Mouse (Mus musculus) R1 (cell line): ENCODE results near the gene Ccdc167.

ENCODE experiments used
- DNase-seq: peaks from one replicate; pipeline ENCODE4 v3.0.0-alpha.2; 2018; ENCODE audit warnings: low read depth, low spot score

Gene Ccdc167

DNA sequence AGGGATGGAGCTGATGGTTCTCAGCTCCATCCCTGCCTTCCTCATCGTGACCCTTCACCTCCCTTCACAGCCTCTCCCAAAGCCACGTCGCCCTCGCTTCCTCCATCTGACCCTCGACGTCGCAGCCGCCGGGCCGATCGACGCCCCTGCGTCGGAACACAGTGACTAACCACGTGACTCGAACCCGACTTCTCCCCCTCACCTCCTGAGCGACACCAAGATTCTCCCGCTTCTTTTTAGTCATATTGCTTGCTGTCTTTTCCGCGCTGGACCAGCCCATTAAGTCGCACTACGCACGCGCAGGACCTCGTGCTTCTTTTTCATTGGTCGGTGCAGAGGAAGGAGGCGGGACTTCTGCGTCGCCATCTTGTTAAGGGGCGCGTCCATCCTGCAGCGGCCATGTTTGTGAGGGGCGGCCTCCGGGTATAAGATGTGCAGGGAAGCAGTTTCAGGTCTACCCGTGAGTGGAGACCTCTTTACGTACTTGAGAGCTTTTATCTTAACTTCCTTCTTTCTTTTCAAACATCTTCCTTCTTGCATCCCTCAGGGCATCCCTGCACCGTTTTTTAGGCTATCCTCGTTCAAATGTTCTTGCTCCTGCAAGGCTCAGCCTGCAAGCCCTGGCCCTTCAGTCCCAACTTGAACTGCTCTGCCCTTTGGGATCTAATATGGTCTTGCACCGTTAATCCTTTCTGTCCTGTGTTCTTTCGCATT is at the start of gene Ccdc167:
Ccdc167 (minus strand) TSS at position 313 of the 714 bp plus-strand sequence.
- peak; percentile 98 for DNase-seq

DNA sequence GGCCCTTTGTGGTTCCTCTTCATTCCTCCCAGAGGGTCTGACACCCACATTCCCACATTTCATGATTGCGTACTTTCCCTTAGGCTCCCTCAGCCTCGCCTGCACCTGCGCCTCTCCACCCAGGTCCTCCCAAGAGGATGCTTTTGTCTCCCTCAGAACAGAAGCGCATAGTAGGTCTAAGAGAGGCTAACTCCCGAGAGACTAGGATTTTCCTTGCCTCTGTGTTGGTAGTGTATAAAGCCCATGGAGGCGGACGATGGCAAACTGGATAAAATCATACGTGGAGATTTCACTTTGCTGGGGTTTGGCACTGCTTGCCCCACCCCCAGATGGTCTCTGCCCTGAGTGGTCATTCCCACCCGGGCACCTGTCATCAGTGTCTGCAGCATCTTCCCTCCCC is 48.5 kb upstream of the Ccdc167 start:
- DNase-seq, result no peak

DNA sequence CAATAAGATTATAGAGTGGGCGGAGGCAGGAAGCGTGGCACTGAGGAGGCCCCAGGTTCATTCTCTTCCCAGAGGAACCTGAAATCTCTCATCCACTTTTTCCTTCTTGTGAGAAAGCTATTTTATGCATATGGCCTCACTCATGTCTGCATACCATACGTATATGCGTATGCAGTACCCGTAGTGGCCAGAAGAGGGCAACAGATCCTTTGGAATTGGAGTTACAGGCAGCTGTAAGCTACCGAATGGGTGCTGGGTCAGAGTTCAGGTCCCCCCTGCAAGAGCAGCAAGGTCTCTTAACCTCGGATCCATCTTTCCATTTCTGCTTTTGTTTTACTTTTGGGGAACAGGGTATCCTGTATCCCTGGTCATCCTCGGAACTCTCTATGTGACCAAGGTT is 45.7 kb upstream of the Ccdc167 start:
- DNase-seq, result peak; percentile 93

DNA sequence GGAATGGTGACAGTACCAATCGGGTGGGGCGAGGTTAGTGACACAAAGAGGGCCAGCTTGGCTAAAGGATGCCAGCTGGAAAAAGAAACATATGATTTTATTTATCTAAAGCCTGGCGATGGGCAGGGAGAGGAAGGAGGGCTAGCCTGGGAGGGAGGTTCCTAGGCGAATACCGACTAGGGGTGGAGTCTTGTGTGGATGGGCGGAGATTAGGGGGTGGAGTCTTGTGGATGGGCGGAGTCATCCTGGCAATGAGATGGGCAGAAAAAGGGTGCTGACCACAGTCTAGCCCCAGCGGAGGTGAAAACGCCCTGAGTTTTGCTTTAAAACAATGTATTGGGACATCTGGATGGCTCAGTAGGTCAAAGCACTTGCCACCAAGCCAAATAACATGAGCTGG is 45.1 kb upstream of the Ccdc167 start:
- DNase-seq, result peak; percentile 72

DNA sequence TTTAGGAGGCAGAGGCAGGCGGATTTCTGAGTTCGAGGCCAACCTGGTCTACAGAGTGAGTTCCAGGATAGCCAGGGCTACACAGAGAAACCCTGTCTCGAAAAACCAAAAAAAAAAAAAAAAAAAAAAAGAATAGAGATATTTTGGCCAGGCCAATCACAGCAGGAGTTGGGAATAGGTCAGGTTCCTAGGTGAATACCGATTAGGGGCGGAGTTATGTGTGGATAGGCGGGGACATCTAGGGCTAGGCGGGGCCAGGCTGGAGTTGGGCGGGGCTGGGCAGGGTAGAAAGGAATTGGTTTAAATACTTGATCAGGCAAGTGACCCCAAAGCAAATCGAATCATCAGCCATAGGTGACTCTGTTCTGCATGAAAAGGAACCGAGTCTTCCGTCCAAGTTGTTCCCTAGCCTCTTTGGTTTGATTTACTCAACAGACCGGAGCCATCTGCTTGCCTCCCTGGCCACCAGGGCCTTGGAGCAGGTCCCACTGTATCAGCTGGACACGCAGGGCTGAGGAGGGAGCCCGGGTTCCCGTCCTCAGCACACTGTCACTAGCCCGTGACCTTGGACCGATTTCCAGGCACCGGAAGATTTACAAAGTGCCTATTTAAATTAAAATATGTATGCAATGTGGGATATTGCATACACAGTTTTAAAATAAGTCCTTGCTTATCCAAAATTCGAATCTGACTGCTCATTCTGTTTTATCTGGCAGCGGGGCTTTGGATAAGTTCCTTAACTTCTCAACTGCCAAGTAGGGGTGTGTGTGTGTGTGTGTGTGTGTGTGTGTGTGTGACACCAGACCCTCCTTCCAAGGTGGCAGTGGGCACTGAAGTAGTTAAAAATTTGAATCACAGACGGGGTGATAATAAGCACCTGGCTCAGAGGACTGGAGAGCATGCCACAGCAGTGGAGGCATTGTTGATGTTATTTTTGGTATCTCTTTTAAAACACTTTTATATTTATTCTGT is 43.8 kb upstream of the Ccdc167 start:
- peak; percentile 64 for DNase-seq

DNA sequence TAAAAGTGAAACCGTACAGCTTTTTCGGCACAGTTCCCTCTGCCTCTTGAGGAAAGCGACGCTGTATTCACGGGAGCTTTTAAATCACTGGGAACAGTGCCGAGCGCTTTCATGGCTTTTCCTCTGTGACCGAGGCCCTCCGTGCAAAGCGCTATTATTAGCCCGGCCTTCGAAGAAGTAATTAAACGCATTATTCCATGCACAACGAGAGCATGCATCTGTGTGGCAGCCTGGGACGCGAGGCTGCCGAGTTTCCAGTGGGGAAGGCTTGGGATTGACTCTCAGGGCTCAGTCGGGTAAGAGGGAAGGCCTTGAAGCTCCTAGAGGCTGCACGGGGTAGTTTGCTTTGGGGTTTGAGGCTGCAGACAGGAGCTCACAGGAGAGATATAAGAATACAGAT is 43.1 kb upstream of the Ccdc167 start:
- peak; percentile 46 for DNase-seq

DNA sequence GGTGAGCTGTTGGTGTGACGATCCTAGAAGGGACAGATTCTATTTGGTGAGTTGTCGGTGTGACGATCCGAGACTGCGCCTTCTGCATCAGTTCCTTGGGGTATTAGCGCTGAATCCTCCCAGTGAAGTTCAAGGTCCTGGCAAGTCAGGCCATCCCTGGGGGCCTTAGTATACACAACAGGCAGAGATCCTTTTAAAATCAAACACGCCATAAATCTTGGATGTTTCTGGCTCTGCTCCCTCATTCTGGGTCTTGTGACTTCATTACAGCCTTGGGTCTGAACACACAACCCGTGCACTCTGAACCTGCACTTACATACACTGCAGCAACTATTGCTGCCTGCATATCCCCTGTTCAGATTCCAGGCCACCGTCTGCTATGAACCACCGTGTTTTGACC is 39.5 kb upstream of the Ccdc167 start:
- DNase-seq, result no peak

DNA sequence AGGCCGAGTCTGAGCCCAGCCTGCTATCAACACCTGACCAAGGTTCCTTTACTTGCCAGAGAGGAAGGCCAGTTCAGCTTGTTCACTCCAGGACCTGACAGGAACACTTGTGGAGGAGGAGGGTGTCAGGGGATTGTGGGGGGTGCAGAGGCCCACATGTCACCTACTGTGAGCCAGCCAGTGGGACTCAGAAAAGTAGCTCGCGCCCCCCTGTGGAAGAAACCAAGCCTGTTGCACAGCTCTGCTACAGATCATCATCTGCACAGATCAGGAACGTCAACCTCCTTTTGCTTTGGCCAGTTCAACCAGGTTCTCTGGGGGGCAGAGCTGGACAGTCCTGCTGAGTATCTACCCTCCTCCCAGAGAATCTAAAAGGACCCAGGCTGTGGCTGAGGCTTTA is 37.7 kb upstream of the Ccdc167 start:
- no peak for DNase-seq

DNA sequence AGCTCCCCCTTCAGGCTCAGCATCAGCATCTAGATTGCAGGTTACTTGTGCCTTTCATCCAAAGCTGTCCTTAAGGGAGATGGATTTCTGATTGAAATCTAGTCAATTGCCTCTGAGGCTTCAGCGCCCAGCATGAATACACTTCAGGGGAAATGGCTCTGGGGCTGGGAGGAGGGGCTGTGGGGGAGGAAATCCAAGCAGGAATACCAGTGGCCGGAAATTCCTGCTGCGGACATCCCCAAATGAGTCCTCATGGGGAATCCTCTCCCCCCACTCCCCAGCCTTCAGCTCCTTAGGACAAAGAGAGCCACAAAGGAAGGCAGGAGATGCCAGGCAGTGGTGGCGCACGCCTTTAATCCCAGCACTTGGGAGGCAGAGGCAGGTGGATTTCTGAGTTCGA is 30.6 kb upstream of the Ccdc167 start:
- peak; percentile 96 for DNase-seq

DNA sequence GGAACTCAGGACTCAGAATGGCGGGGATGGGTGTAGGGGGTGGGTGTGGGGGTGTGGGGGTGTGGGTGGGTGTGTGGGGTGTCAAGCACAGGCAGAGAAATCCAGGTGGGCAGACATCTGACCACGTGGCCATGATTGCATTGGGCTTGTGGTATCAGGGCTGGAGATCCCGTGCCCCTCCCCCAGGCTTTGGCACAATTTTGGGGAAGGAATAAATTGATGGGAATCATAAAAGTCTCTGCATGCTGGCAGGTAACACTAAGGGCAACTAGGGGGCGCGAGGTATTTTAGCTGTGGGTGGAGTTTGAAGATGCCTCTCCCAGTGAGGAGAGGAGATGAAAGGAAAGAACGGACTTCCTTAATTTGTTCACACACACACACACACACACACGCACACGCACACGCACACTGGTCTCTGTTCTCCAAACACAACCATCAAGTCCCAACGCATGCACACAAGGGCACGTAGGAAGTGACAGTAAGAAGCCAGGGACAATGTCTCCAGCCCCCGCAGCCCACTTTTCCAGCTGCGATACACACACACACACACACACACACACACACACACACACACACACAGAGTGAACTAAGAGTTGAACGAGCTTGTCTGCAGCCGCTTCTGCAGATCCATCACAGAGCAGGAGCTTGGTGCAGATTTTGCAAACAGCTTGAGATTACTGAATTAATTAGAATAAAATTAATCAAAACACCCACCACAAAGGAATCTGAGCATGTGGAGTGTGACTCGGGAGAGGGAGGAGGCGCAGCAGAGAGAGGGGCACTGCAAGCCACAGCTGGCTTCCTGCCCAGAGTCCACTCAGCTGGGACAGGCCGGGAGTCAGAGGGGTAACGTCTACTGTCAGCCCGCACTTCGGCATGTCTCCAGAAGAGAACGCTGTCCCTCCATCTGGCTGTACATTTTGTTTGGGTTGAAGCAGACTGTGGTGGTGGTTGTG is 21.3 kb upstream of the Ccdc167 start:
- DNase-seq, result no peak

DNA sequence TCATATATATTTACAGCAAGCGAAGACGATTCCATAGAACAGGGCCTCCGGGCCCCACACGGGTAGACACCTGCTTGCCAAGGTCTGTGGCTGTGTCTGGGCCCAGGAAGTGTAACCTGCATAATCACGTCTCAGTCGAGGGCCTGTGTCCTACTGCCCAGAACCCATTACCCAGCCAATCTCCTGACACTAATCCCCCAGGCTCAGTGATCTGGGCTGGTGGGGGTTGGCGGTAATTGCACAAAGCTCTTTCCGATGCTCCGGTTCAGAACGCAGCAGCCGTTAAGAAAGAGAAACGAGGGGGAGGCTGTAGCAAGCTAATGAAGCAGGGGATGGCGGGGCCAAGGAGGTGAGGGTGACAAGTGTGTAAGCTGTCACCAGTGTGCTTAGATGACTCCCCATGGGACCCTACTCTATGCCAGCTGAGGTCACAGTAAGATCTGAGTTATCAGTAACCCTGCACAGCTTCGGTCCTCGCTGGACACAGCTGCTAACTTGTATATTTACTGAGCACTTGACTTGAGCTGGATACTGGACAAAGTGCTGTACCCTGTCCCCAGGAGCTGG is 19.7 kb upstream of the Ccdc167 start:
- no peak for DNase-seq

DNA sequence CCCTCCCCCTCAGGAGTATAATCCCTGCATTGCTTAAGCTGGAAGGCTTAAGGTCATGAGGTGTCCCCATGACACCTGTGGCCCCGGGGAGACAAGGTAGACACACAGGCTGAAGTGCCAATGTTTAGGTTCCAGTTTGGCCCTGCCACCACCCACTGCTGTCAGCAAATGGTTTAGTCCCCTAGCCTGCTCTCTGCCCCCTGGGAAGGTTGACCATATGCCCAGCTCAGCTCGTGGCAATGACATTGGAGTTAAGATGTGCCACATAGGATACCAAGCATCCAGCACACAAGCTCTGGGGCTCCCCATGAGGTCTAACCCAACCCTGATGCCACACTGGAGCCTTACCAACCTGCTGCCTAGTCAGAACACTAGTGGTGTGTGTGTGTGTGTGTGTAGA is 15.7 kb upstream of the Ccdc167 start:
- DNase-seq, result no peak

DNA sequence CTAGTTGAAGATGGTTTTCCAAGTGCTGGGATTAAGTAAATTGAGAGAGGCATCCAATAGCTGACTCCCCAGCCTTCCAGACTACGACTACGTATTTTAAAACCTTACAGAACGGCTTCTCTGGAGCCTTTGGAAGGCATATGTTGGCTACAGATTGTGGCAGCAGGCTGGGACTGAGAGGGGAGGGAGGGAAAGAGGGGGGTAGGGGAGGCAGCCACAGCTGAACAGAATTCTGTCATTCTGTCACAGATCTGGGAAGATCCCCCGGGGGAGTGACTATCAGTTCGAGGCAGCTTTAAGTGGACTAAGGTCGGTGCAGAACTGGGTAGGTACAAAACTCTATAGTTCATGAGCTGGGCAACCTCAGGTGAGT is 15.1 kb upstream of the Ccdc167 start:
- DNase-seq, result no peak

DNA sequence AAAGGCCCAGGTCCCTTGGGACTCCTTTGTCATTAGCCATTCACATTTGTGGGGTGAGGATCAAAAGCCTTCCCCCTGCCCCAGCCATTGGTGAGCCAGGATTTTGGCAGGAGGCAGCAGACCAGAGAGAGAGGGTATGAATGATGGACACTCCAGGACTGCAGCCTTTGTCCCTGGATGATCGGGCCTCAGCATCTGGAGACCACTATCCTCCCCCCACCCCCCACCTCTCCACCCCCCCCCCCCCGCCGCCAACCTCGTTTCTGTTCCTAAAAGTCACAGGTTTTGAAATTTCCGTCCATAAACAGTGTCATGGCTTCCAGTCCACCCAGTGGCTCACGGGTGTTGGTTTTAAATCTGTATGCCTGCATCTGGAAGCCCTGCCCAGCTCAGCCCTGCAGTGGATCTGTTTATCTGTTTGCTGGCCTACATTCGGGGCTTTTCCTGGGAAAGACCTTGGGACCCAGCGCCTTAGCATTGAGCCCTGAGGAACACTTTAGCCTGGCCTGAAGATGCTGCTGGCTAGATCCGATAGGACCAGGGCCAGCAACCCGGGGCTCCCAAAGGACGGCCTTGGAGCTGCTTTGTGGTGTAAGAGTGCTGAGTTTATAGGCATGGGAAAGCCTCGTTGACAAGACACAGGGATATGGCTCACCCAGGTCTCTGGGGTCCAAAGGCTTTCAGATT is 14.6 kb upstream of the Ccdc167 start:
- no peak for DNase-seq

DNA sequence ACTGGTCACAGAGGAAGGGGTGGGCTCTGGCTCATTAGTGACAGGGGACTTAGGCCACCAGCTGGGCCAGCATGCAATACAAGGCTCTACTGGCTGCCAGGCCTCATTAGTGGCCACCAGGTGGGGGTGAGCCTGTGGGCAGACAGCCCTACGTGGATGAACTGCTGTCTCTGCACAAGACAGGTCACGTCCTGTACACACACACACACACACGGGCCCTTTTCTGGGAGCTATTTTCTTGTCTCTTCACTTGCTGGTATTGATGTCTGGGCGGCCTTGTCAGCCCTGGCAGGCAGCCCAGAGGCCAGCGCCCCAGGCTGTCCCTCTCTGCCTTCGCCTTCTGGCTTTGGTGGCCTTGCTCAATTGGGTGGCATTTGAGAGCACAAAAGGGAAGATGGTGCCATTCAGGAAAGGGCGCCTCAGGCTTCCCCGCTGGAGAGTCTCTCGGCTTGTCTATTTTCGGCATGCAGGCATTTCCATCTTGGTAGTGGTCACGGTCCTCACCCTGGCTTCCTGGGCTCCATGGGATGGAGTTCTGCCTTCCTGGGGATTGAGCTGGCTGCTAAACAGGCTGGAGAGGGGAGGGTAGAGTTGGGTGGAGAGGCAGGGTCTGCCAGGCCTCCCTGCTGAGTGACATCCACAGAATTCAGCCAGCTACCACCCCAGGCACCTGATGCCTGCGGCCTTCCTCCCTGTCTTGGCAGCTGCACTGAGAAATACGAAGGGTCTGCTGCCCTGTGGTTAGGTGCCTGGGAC is 13.8 kb upstream of the Ccdc167 start:
- DNase-seq, result no peak

DNA sequence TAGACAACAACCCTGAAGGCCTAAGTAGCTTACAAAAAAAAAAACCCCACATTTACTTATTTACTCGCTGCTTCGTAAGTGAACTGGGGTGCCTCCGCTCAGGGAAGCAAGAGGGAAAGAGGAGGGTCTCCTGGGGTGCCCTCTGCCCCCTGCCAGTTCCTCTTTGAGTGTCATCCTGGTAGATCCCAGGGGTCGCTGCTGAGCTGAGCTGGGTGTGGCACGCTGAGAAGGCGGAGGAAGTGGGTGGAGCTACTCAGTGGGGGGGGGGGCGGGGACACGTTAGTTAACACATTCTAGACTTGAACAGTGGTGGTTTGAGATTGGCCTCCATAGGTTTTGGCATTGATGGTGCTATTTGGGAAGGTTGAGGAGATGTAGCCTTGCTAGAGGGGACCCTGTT is 11.2 kb upstream of the Ccdc167 start:
- DNase-seq, result peak; percentile 69

DNA sequence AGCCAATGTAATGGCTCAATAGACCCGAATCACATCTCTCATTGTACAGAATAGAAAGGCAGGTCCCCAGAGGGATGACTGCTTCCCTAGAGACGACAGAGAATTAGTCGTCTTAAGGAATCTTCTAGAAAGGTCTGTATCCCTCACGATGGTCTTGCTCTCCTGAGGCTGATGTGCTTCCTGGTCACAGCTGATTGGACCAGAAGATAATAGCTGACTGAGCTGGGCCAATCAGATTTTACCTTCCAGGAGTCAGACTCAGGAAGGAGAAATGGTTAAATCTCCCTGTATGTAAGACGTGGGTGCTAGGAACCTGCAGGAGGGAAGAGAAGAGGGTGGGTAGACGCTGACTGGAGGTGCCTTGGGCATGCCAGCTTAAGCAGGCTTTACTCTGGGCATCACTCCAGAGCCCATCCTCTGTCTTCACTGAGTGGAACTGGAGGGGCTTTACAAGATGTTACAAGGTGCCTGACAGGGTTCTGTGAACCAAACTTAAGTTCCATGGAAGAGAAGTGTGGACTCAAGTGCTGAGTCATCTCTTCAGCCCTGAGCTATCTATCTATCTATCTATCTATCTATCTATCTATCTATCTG is 8.3 kb upstream of the Ccdc167 start:
- DNase-seq, result no peak

DNA sequence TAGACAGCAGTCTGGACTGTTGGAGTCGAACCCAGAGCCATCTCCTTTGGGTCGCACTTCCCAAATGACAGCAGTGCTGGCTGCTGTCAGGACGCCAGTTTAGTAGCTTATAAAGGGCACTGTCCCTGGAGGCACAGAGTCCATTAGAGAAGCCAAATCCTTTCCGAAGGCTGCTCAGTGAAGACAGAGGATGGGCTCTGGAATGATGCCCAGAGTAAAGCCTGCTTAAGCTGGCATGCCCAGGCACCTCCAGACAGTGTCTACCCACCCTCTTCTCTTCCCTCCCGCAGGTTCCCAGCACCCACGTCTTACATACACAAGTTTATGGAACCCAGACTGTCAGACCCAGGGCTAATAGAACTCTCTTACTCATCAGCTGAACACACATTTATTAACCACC is 7.8 kb upstream of the Ccdc167 start:
- no peak for DNase-seq

DNA sequence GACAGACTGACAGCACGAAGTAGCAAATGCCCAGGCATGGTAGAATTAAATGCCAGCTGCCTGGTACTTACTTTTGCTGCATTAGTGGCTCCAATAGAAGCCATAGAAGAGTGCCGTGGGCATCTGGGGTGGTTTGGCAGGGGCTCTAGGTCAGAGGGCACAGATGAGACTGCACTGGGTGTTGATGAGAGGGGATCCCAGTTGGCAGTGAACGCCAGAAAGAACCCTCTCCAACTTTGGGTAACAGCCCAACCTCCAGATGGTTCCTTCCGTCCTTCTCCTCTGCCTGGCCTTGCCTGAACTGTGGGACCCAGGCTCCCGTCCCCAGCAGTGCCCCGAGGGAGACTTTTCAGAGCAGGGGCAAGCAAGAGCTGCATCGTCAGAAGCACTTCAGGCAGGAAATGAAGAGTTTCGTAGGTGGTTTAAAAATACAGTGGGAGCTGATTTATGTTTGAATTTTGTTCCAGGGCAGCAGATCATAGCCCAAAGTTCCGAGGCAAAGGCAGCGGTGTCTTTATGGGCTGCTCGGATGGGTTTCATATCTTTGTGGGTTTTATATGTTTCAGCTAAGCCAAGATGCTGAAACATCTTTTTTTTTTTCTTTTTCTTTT is 4.0 kb upstream of the Ccdc167 start:
- DNase-seq, result no peak
